23 mouse cellular contexts compared by ENCODE assay signal in genomic region chr8:91615196-91615595, GRCm38 (mm10).
DNase-seq lines count a peak whose midpoint lies in the region; ATAC-seq and TF ChIP-seq lines count a peak whose summit lies in the region.
"Had no signal": no experiment of that assay in that cellular context is flagged by ENCODE, and none has a peak within 500 bp of the region (broad histone marks: within the 10 kb centered on the region; RNA-seq: fewer than 3 reads in every experiment).

No protein-coding gene starts in this region.

- H3K27ac ChIP-seq in embryonic facial prominence, embryonic 12.5 days, result 0 out of 2 replicates have a peak overlapping the region, but pooled peaks have one; percentile 32
- H3K27ac ChIP-seq in embryonic facial prominence, embryonic 10.5 days (replicated peaks), result no peak overlapping the region; the same call in 1 of the 2 replicates
- H3K27ac ChIP-seq in limb, embryonic 13.5 days, result no peak overlapping the region
- H3K27ac ChIP-seq in limb, embryonic 10.5 days, result no peak overlapping the region
- 0 out of 2 replicates have a peak overlapping the region, but pooled peaks have one; percentile 38 for H3K27ac ChIP-seq in embryonic fibroblast, embryonic 13.5 days (ENCODE audit: insufficient read depth, low read length)
- H3K27ac ChIP-seq: embryonic facial prominence, embryonic 13.5 days; embryonic facial prominence, embryonic 15.5 days; forebrain, embryonic 13.5 days; forebrain, embryonic 15.5 days had no signal

- WGBS in embryonic facial prominence, embryonic 12.5 days, result 42% methylated on average over 8 of the region's 8 CpGs
- WGBS in embryonic facial prominence, embryonic 10.5 days, result 71% methylated on average over 8 of the region's 8 CpGs
- WGBS in limb, embryonic 13.5 days, result 39% methylated on average over 8 of the region's 8 CpGs
- 81% methylated on average over 8 of the region's 8 CpGs for WGBS in limb, embryonic 10.5 days

- no peak overlapping the region for H3K4me3 ChIP-seq in embryonic facial prominence, embryonic 12.5 days
- H3K4me3 ChIP-seq in embryonic facial prominence, embryonic 10.5 days, result no peak overlapping the region
- no peak overlapping the region for H3K4me3 ChIP-seq in limb, embryonic 13.5 days
- no peak overlapping the region for H3K4me3 ChIP-seq in limb, embryonic 10.5 days
- no peak overlapping the region for H3K4me3 ChIP-seq in embryonic fibroblast, embryonic 13.5 days (ENCODE audit: insufficient read depth, low read length)
- H3K4me3 ChIP-seq: embryonic facial prominence, embryonic 13.5 days; embryonic facial prominence, embryonic 15.5 days; forebrain, embryonic 13.5 days; forebrain, embryonic 15.5 days had no signal

- DNase-seq in embryonic facial prominence, embryonic 10.5 days (ENCODE audit: low spot score), result no peak
- no peak for DNase-seq in limb, embryonic 10.5 days (ENCODE audit: low spot score)
- no peak for DNase-seq in left cerebral cortex, adult 11 months (ENCODE audit: low spot score)
- no peak for DNase-seq in T-cell, adult 2 months (ENCODE audit: low spot score)
- DNase-seq: adrenal gland, adult 2 months; adrenal gland, postnatal 10 days; adrenal gland, postnatal 25 days; cerebellum, adult 11 months; cerebellum, adult 18-20 months; cerebellum, adult 8-10 months; cerebellum, adult 9-11 months; cerebellum, postnatal 14 days; cerebellum, postnatal 36 days; embryo, embryonic 11 days; forebrain, postnatal 0 days had no signal

- H3K4me2 ChIP-seq in embryonic facial prominence, embryonic 12.5 days (replicated peaks), result no peak overlapping the region
- peak overlapping the region; percentile 12; the same call in 1 of the 2 replicates for H3K4me2 ChIP-seq in limb, embryonic 13.5 days (replicated peaks)
- H3K4me2 ChIP-seq: embryonic facial prominence, embryonic 13.5 days; embryonic facial prominence, embryonic 15.5 days; forebrain, embryonic 13.5 days; forebrain, embryonic 15.5 days had no signal

- no peak for TF ChIP-seq POLR2A in embryonic fibroblast, embryonic 13.5 days (IDR thresholded peaks at IDR 0.05; ENCODE audit: low read depth, low read length)

- no peak overlapping the region for H3K9ac ChIP-seq in embryonic facial prominence, embryonic 12.5 days
- no peak overlapping the region for H3K9ac ChIP-seq in limb, embryonic 13.5 days
- H3K9ac ChIP-seq: embryonic facial prominence, embryonic 13.5 days; embryonic facial prominence, embryonic 15.5 days; forebrain, embryonic 13.5 days; forebrain, embryonic 15.5 days; forebrain, postnatal 0 days had no signal

- H3K36me3 ChIP-seq in embryonic facial prominence, embryonic 12.5 days, result no peaks in the 10 kb centered on the region
- no peaks in the 10 kb centered on the region for H3K36me3 ChIP-seq in embryonic facial prominence, embryonic 10.5 days (replicated peaks)
- H3K36me3 ChIP-seq in limb, embryonic 13.5 days, result no peaks in the 10 kb centered on the region
- no peaks in the 10 kb centered on the region for H3K36me3 ChIP-seq in limb, embryonic 10.5 days
- H3K36me3 ChIP-seq: embryonic facial prominence, embryonic 13.5 days; embryonic facial prominence, embryonic 15.5 days; forebrain, embryonic 15.5 days had no signal

- ATAC-seq in embryonic facial prominence, embryonic 12.5 days (ENCODE audit: insufficient number of reproducible peaks, insufficient read depth, low FRiP score, low TSS enrichment), result no peak
- no peak for ATAC-seq in limb, embryonic 13.5 days (ENCODE audit: low FRiP score, low read depth)
- ATAC-seq: forebrain, embryonic 13.5 days; forebrain, embryonic 15.5 days; forebrain, postnatal 0 days; Patski had no signal

- H3K4me1 ChIP-seq in embryonic facial prominence, embryonic 12.5 days, result peaks cover 76% of the 10 kb centered on the region
- H3K4me1 ChIP-seq in embryonic facial prominence, embryonic 10.5 days, result peaks cover 92% of the 10 kb centered on the region
- peaks cover 59% of the 10 kb centered on the region for H3K4me1 ChIP-seq in limb, embryonic 13.5 days
- peaks cover 92% of the 10 kb centered on the region for H3K4me1 ChIP-seq in limb, embryonic 10.5 days
- peaks cover 13% of the 10 kb centered on the region; the same call in 1 of the 2 replicates for H3K4me1 ChIP-seq in embryonic fibroblast, embryonic 13.5 days (ENCODE audit: control insufficient read depth, insufficient read depth, low read length)

- no peak for TF ChIP-seq CTCF in embryonic fibroblast, embryonic 13.5 days (IDR thresholded peaks at IDR 0.05; ENCODE audit: borderline replicate concordance, insufficient read depth, low read length)

- H3K27me3 ChIP-seq in embryonic facial prominence, embryonic 12.5 days, result no peaks in the 10 kb centered on the region
- H3K27me3 ChIP-seq in embryonic facial prominence, embryonic 10.5 days (replicated peaks; ENCODE audit: low read depth, poor library complexity, severe bottlenecking), result peaks cover 31% of the 10 kb centered on the region
- H3K27me3 ChIP-seq in limb, embryonic 13.5 days, result peaks cover 79% of the 10 kb centered on the region
- H3K27me3 ChIP-seq in limb, embryonic 10.5 days (ENCODE audit: low read depth, poor library complexity, severe bottlenecking), result peaks cover 87% of the 10 kb centered on the region
- H3K27me3 ChIP-seq: Patski had no signal

- no peaks in the 10 kb centered on the region for H3K9me3 ChIP-seq in embryonic facial prominence, embryonic 12.5 days
- no peaks in the 10 kb centered on the region for H3K9me3 ChIP-seq in embryonic facial prominence, embryonic 10.5 days
- no peaks in the 10 kb centered on the region for H3K9me3 ChIP-seq in limb, embryonic 13.5 days
- no peaks in the 10 kb centered on the region for H3K9me3 ChIP-seq in limb, embryonic 10.5 days (replicated peaks)
- H3K9me3 ChIP-seq: embryonic facial prominence, embryonic 13.5 days; embryonic facial prominence, embryonic 15.5 days; forebrain, embryonic 13.5 days; forebrain, embryonic 15.5 days had no signal

Comparison
In these comparisons a context has a peak if more than half of its experiments do, and no peak if none do; other contexts are left out.
1. H3K27ac ChIP-seq: peak in embryonic facial prominence, embryonic 12.5 days (single experiment) and embryonic fibroblast, embryonic 13.5 days (single experiment); none in embryonic facial prominence, embryonic 10.5 days (single experiment), limb, embryonic 13.5 days (single experiment) and limb, embryonic 10.5 days (single experiment).